Mouse (Mus musculus) layer of hippocampus, postnatal 10 days (tissue): Measurements from ENCODE around the gene Acer1. TPM values are rescaled to one million over a fixed set of nuclear protein-coding genes. Genes with fewer than 3 reads are reported as not detected.

ENCODE experiments used
- total RNA-seq, 2 experiments: library from RNA; stranded (reverse); gene quantifications; 2 replicates each; pipeline ENCODE4 v1.2.3; 2021

Acer1 gene
- total RNA-seq, 2 experiments from 2014 or later, result not detected

Other genes with a start within 250 kb of the Acer1 start
- gene Nrtn, start 224.6 kb downstream of the Acer1 start, total RNA-seq, result 1 to 10 TPM; 1.6 to 2.3 TPM
- gene Dus3l, start 217.4 kb downstream of the Acer1 start, total RNA-seq, result 10 to 100 TPM; 66.7 to 72.0 TPM
- gene Prr22, start 211.9 kb downstream of the Acer1 start, total RNA-seq, result under 1 TPM; 0.27 to 0.71 TPM
- 1 to 10 TPM; 4.1 to 4.4 TPM for gene Rfx2, start 151.1 kb downstream of the Acer1 start, total RNA-seq
- gene Acsbg2, start 107.7 kb downstream of the Acer1 start, total RNA-seq, result not detected
- under 1 TPM; 0.11 to 0.39 TPM for gene 1700061G19Rik, start 106.6 kb downstream of the Acer1 start, total RNA-seq
- gene Mllt1, start 46.7 kb downstream of the Acer1 start, total RNA-seq, result 10 to 100 TPM; 68.7 to 72.0 TPM
- gene Clpp, start 8.2 kb upstream of the Acer1 start, total RNA-seq, result 10 to 100 TPM; 55.7 to 56.0 TPM
- gene Alkbh7, start 15.2 kb upstream of the Acer1 start, total RNA-seq, result 10 to 100 TPM; 27.8 to 34.0 TPM
- gene Pspn, start 17.9 kb upstream of the Acer1 start, total RNA-seq, result not detected
- 10 to 100 TPM; 45.0 to 47.4 TPM for gene Gtf2f1, start 29.2 kb upstream of the Acer1 start, total RNA-seq
- gene Gm17949, start 29.3 kb upstream of the Acer1 start, total RNA-seq, result under 1 TPM in 1 of 2 experiments, not detected in 1; 0.41 TPM
- gene Khsrp, start 49.4 kb upstream of the Acer1 start, total RNA-seq, result 100 to 1,000 TPM; 105 to 116 TPM
- gene Slc25a41, start 59.5 kb upstream of the Acer1 start, total RNA-seq, result not detected
- 1 to 10 TPM in 1 of 2 experiments, under 1 TPM in 1; 0.45 to 1.1 TPM for gene Crb3, start 77.0 kb upstream of the Acer1 start, total RNA-seq
- gene Slc25a23, start 77.7 kb upstream of the Acer1 start, total RNA-seq, result 100 to 1,000 TPM; 308 to 317 TPM
- gene Dennd1c, start 96.4 kb upstream of the Acer1 start, total RNA-seq, result 1 to 10 TPM; 1.2 to 1.9 TPM
- gene Tubb4a, start 105.7 kb upstream of the Acer1 start, total RNA-seq, result 100 to 1,000 TPM; 487 to 549 TPM
- gene Tnfsf9, start 123.2 kb upstream of the Acer1 start, total RNA-seq, result 1 to 10 TPM in 1 of 2 experiments, under 1 TPM in 1; 0.75 to 1.0 TPM
- gene Cd70, start 167.7 kb upstream of the Acer1 start, total RNA-seq, result under 1 TPM in 1 of 2 experiments, not detected in 1; 0.42 TPM
- gene Tnfsf14, start 212.1 kb upstream of the Acer1 start, total RNA-seq, result not detected
- gene C3, start 246.0 kb upstream of the Acer1 start, total RNA-seq, result 1 to 10 TPM; 2.7 to 2.8 TPM